Mouse (Mus musculus) embryonic fibroblast, embryonic 13.5 days (primary cell): ENCODE results near the gene Alkbh3. TPM values are rescaled to one million over a fixed set of nuclear protein-coding genes. Genes with fewer than 3 reads are reported as not detected.
A peak's percentile ranks its signal among the peaks of the same experiment; 100 is the strongest.

Experiments used
- H3K27ac ChIP-seq: 2 replicates; pipeline ENCODE4 v1.5.1; 2012; ENCODE audit warnings: low read length, control low read depth, inconsistent platforms; ENCODE audit not compliant: insufficient read depth
- H3K4me1 ChIP-seq: 2 replicates; pipeline ENCODE4 v1.6.1; 2011; ENCODE audit warnings: low read length; ENCODE audit not compliant: control insufficient read depth, insufficient read depth
- H3K4me3 ChIP-seq: 2 replicates; pipeline ENCODE4 v1.5.1; 2011; ENCODE audit warnings: mild to moderate bottlenecking, control low read depth, low read length; ENCODE audit not compliant: insufficient read depth
- CTCF ChIP-seq: IDR thresholded peaks from 2 replicates; pipeline ENCODE4 v1.5.1; 2011; ENCODE audit warnings: mild to moderate bottlenecking, control low read depth, low read length, moderate library complexity, borderline replicate concordance; ENCODE audit not compliant: insufficient read depth
- POLR2A ChIP-seq: IDR thresholded peaks from 2 replicates; pipeline ENCODE4 v1.6.1; 2011; ENCODE audit warnings: low read depth, mild to moderate bottlenecking, control low read depth, low read length, moderate library complexity
- polyA plus RNA-seq: library from polyadenylated mRNA; stranded (reverse); fragments of >200 nt; gene quantifications from 2 replicates; pipeline ENCODE4 v1.2.4, GENCODE M21; 2011; ENCODE audit warnings: low read depth; ENCODE audit not compliant: missing spikeins, insufficient read length

The Alkbh3 gene
- polyA plus RNA-seq, 1 experiment, result 51.7 TPM

DNA sequence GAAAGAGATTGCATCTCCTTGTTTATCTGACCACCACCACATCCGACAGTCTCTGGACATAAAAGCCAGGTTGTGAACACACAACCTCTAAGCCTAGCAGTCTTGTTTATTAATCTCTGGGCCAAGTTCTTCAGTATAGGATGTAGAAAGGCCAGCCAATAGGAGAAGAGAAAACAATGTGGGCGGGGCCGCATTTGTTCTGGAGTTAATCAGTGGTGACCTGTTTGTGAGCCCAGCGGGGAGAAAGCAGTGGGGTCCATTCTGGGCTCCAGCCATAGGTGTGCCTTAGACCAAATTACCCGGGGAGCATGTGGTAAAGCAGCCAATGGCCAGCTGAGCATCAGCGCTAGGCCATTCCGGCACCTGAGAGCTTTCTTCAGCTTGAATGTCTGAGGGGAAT, 35.6 kb downstream of the Alkbh3 start:
- H3K27ac ChIP-seq, result no peak overlapping the region
- H3K4me1 ChIP-seq, result peaks cover 8% of the 10 kb centered on the region
- TF ChIP-seq CTCF, result no peak
- TF ChIP-seq POLR2A, result no peak

GRCm38 (mm10) chr2:93971647-93972046, 39.0 kb downstream of the Alkbh3 start:
- TF ChIP-seq POLR2A (no peak), CTCF (no peak)
- no peak overlapping the region for H3K27ac ChIP-seq
- 0 out of 2 replicates have a peak, but pooled peaks cover 3% of the 10 kb centered on the region for H3K4me1 ChIP-seq

More for the DNA sequence above, 35.6 kb downstream of the Alkbh3 start:
- no peak overlapping the region for H3K4me3 ChIP-seq

GRCm38 (mm10) chr2:93964494-93965160, 46.0 kb downstream of the Alkbh3 start:
- no peak for TF ChIP-seq CTCF
- TF ChIP-seq POLR2A, result no peak
- no peak overlapping the region for H3K27ac ChIP-seq

More at GRCm38 (mm10) chr2:93971647-93972046, 39.0 kb downstream of the Alkbh3 start:
- H3K4me3 ChIP-seq, result no peak overlapping the region

GRCm38 (mm10) chr2:93963802-93964201, 46.8 kb downstream of the Alkbh3 start:
- TF ChIP-seq CTCF, result no peak
- TF ChIP-seq POLR2A, result no peak
- no peak overlapping the region for H3K27ac ChIP-seq
- H3K4me3 ChIP-seq, result no peak overlapping the region
- H3K4me1 ChIP-seq, result no peaks in the 10 kb centered on the region

More at GRCm38 (mm10) chr2:93964494-93965160, 46.0 kb downstream of the Alkbh3 start:
- no peak overlapping the region for H3K4me3 ChIP-seq
- H3K4me1 ChIP-seq, result no peaks in the 10 kb centered on the region

DNA sequence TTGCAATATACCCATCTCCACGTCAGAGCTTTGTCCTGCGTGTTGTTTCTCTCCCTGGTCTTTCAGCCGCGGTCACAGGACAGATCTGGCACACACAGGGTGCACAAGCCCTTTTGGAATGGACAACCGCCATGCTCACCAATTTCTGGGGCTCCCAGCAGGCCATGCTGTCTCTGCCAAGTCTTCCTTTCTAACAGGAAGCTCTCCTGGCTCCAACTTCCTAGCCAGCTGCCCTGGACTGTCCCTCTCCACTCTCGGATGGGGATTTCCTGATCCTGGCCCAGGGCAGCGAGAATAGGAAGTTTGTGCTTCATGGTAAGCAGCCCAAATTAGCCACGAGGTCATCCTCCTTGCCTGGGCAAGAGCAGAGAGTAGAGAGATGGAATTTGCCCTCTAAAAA, 48.9 kb downstream of the Alkbh3 start:
- no peak for TF ChIP-seq CTCF
- no peak overlapping the region for H3K27ac ChIP-seq
- no peaks in the 10 kb centered on the region for H3K4me1 ChIP-seq
- H3K4me3 ChIP-seq, result no peak overlapping the region

DNA sequence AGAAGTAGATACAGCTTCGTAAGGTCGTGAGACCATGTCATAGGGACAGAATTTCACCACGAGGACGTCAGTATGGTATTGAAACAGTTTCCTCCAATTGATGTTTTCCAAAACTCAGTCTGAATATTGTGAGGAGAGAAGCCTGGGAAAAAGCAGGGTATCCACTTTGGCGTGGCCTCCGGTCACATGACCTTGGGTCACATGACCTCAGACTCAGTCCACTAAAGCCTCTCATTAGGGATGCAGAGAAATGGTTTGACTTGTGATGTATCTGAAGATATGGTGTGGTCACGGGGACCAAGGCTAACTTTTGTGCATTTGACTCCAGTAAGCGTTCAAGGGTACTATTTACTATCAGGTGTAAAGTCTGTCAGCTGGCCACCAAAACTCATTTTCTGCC, 51.3 kb downstream of the Alkbh3 start:
- no peak overlapping the region for H3K27ac ChIP-seq
- H3K4me3 ChIP-seq, result no peak overlapping the region
- no peaks in the 10 kb centered on the region; the same call in 1 of the 2 replicates for H3K4me1 ChIP-seq
- TF ChIP-seq POLR2A (no peak), CTCF (no peak)

DNA sequence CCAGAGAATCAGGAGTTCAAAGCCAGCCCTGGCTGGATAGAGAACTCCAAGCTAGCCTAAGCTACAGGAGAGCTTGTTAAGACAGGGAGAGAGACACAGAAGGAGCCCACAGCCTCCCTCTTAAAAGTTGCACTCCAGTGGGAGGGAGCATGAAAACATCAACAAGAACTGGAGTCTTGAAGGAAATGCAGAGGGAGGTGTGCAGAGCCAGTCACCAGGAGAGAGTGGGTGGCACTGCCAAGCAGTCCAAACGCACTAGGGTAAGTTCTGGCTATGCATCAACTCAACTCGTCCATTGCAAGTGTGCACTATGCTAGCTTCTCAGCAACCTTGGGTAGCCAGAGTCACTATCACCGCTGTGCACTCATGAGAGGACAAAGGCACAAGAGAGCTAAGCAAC, 52.4 kb downstream of the Alkbh3 start:
- no peak overlapping the region for H3K27ac ChIP-seq
- no peaks in the 10 kb centered on the region; the same call in 1 of the 2 replicates for H3K4me1 ChIP-seq
- TF ChIP-seq POLR2A, result no peak
- no peak for TF ChIP-seq CTCF

DNA sequence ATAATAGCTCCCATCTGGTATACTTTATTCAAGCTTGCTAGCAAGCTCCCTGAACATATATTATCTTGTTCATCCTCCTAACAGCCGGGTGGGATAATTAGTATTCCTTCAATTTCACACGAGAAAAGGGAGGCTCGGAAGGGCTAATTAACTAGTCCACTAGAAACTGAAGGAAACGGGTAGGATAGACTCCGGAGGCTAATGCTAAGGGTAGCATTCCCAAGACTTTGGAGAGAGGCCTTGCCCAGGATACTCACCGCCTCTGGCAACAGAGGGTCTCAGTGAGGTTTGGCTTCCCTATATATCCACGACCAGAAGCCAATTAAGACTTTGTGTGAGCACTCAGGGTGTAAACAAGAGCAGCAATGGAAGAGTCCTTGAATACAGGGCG, 52.8 kb downstream of the Alkbh3 start:
- Histone ChIP-seq H3K27ac (no peak overlapping the region), H3K4me3 (no peak overlapping the region), H3K4me1 (no peaks in the 10 kb centered on the region; the same call in 1 of the 2 replicates)
- TF ChIP-seq CTCF, result no peak

More for the DNA sequence above, 52.4 kb downstream of the Alkbh3 start:
- H3K4me3 ChIP-seq, result no peak overlapping the region

GRCm38 (mm10) chr2:93956908-93957784, 53.5 kb downstream of the Alkbh3 start, which contains the start of gene Gm13889:
Gene Gm13889, minus strand, starts transcription at chr2:93957201.
- no peaks in the 10 kb centered on the region; the same call in 1 of the 2 replicates for H3K4me1 ChIP-seq
- TF ChIP-seq POLR2A (no peak), CTCF (no peak)
- H3K4me3 ChIP-seq, result peak within 1 kb of the TSS; percentile 41
- no peak within 1 kb of the TSS for H3K27ac ChIP-seq

DNA sequence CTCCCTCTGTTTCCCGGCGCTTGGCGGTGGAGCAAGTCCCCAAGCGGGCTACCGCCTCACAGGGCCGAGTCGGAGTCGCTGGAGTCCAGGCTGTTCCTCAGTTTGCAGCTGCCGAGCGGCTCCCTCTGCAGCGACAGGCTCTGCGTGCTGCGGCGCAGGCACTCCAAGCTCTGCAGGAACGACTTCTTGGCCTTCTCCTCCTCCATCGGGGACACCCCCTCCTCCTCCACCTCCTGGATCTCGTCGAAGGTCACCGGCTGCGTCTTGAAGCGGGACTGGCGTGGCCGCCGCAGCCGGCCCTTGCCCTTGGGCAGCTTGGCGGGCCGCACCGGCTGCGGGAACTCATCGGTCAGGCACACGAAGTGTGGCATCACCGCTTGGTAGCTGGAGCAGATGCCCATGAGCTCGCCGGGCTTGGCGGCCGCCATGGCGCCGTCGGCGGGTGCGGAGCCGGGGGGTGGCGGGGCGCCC, 54.2 kb downstream of the Alkbh3 start:
- TF ChIP-seq POLR2A, result no peak
- TF ChIP-seq CTCF, result no peak
- H3K27ac ChIP-seq, result no peak overlapping the region
- peak overlapping the region; percentile 41 for H3K4me3 ChIP-seq
- H3K4me1 ChIP-seq, result no peaks in the 10 kb centered on the region; the same call in 1 of the 2 replicates
